Mouse (Mus musculus): ENCODE measurements at regions not wholly inside any gene's neighbourhood (a gene's known extent, or its start where the extent isn't known, plus 50 kb on each side); places are given as distances from the start of the nearest gene placed in this dataset.

DNA sequence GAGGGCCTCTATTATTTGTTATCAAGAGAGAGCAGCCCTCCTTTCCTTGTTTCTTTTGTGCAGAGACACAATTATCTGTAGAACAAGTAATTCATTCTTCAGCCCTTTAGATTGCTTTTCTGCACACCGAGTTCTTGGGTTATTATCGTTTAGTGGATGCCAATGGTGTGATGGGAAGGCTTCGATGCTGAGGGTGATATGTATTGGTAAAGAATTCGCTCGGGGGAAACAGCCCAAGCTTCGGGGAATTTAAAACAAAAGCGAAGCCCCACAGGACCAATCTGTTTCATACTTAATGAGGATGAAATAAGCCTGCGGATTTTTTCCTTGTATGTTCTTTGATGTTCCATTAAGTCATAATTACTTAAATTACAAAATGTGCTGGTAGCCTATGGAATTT, 352.0 kb downstream of the Phf14 start:
- TF ChIP-seq FLI1 (IDR thresholded peaks at IDR 0.05; ENCODE audit: low read length) (no peak), GATA1 (IDR thresholded peaks at IDR 0.05; ENCODE audit: borderline replicate concordance, low read length) (no peak)
- no peaks in the 10 kb centered on the region for H3K36me3 ChIP-seq (replicated peaks; ENCODE audit: low read length)
- no peaks in the 10 kb centered on the region for H3K27me3 ChIP-seq (replicated peaks)
- peaks cover 6% of the 10 kb centered on the region; the same call in 1 of the 2 replicates for H3K4me1 ChIP-seq
- H3K4me3 ChIP-seq (replicated peaks): no peak overlapping the region
- H3K9me3 ChIP-seq: no peaks in the 10 kb centered on the region

GRCm38 (mm10) chr6:12260325-12261076, 352.9 kb downstream of the Phf14 start:
- H3K27me3 ChIP-seq (replicated peaks): no peaks in the 10 kb centered on the region
- no peak for TF ChIP-seq FLI1 (IDR thresholded peaks at IDR 0.05; ENCODE audit: low read length)
- TF ChIP-seq GATA1 (IDR thresholded peaks at IDR 0.05; ENCODE audit: borderline replicate concordance, low read length): no peak
- H3K4me1 ChIP-seq: peaks cover 3% of the 10 kb centered on the region; the same call in 1 of the 2 replicates
- H3K36me3 ChIP-seq (replicated peaks; ENCODE audit: low read length): no peaks in the 10 kb centered on the region
- no peaks in the 10 kb centered on the region for H3K9me3 ChIP-seq
- peak overlapping the region; percentile 23 for H3K4me3 ChIP-seq (replicated peaks)
